Mouse (Mus musculus): ENCODE results near the gene Cbx7. TPM values are rescaled to one million over a fixed set of nuclear protein-coding genes. Genes with fewer than 3 reads are reported as not detected.
"Not testable (repeated sequence)": the region's sequence is repeated elsewhere in the genome, so short reads cannot be mapped to it uniquely, and the experiment has no call there.

The Cbx7 gene
- polyA plus RNA-seq, 1 experiment from 2014 or later: 4.8 TPM

DNA sequence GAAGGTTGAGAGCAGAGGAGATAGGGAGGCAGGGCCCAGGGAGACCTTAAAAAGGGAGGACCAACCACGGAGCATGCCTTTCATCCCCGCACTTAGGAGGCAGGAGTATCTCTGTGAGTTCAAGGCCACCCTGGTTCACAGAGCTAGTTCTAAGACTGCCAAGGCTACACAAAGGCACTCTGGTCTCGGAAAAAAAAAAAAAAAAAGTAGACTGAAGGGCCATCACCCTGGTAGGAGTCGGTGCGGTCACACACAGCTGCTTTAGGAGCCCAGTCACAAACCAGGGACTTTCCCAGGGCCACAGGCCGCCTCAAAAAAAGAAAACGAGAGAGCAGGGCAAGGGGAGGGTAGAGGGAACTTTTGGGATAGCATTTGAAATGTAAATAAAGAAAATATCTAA is 70.2 kb downstream of the Cbx7 start:
- H3K9me3 ChIP-seq (replicated peaks; ENCODE audit: control insufficient read depth, low read length, poor library complexity, severe bottlenecking): no peaks in the 10 kb centered on the region
- H3K27ac ChIP-seq (ENCODE audit: low read length): no peak overlapping the region
- H3K9ac ChIP-seq (ENCODE audit: low read depth, low read length): no peak overlapping the region
- H3K4me3 ChIP-seq (ENCODE audit: low read depth, low read length): no peak overlapping the region
- 70% methylated on average over 7 of the region's 7 CpGs for WGBS
- H3K36me3 ChIP-seq (ENCODE audit: control insufficient read depth, insufficient read depth, low read length): no peaks in the 10 kb centered on the region
- ATAC-seq: no peak
- no peaks in the 10 kb centered on the region for H3K27me3 ChIP-seq (ENCODE audit: control insufficient read depth, insufficient read depth, low read depth, low read length)
- H3K4me2 ChIP-seq (ENCODE audit: low read length): no peak overlapping the region
- no peaks in the 10 kb centered on the region for H3K4me1 ChIP-seq (ENCODE audit: control insufficient read depth, insufficient read depth, low read length)

GRCm38 (mm10) chr15:79899828-79900510 is 71.0 kb downstream of the Cbx7 start:
- Histone ChIP-seq H3K4me2 (ENCODE audit: low read length) (no peak overlapping the region), H3K9ac (ENCODE audit: low read depth, low read length) (no peak overlapping the region), H3K9me3 (replicated peaks; ENCODE audit: control insufficient read depth, low read length, poor library complexity, severe bottlenecking) (no peaks in the 10 kb centered on the region), H3K4me1 (ENCODE audit: control insufficient read depth, insufficient read depth, low read length) (no peaks in the 10 kb centered on the region), H3K4me3 (ENCODE audit: low read depth, low read length) (no peak overlapping the region), H3K36me3 (ENCODE audit: control insufficient read depth, insufficient read depth, low read length) (no peaks in the 10 kb centered on the region), H3K27ac (ENCODE audit: low read length) (no peak overlapping the region), H3K27me3 (ENCODE audit: control insufficient read depth, insufficient read depth, low read depth, low read length) (no peaks in the 10 kb centered on the region)
- ATAC-seq: no peak
- WGBS: 91% methylated on average over 6 of the region's 6 CpGs

DNA sequence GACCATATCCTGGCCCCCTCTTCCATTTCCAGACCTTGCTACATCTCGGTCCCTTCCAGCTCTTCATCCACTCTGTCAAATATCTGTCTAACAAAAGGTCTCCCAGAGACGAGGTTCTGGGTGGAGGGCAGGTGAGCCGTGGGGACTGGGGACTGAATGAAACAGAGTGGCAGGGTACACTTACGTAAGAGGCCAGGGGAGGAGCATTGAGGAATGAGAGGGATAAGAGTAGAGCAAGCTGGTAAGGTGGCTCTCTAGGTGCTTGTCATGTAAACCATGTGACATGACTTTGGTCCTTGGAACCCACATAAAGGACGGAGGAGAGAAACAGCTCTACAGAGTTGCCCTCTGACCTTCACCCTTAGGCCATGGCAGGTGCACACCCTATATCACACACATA is 71.9 kb downstream of the Cbx7 start:
- Histone ChIP-seq H3K4me1 (ENCODE audit: control insufficient read depth, insufficient read depth, low read length) (no peaks in the 10 kb centered on the region), H3K4me2 (ENCODE audit: low read length) (no peak overlapping the region), H3K9me3 (replicated peaks; ENCODE audit: control insufficient read depth, low read length, poor library complexity, severe bottlenecking) (no peaks in the 10 kb centered on the region), H3K9ac (ENCODE audit: low read depth, low read length) (no peak overlapping the region), H3K27ac (ENCODE audit: low read length) (no peak overlapping the region), H3K36me3 (ENCODE audit: control insufficient read depth, insufficient read depth, low read length) (no peaks in the 10 kb centered on the region), H3K4me3 (ENCODE audit: low read depth, low read length) (no peak overlapping the region), H3K27me3 (ENCODE audit: control insufficient read depth, insufficient read depth, low read depth, low read length) (no peaks in the 10 kb centered on the region)
- ATAC-seq: no peak
- 88% methylated on average over 5 of the region's 5 CpGs for WGBS

DNA sequence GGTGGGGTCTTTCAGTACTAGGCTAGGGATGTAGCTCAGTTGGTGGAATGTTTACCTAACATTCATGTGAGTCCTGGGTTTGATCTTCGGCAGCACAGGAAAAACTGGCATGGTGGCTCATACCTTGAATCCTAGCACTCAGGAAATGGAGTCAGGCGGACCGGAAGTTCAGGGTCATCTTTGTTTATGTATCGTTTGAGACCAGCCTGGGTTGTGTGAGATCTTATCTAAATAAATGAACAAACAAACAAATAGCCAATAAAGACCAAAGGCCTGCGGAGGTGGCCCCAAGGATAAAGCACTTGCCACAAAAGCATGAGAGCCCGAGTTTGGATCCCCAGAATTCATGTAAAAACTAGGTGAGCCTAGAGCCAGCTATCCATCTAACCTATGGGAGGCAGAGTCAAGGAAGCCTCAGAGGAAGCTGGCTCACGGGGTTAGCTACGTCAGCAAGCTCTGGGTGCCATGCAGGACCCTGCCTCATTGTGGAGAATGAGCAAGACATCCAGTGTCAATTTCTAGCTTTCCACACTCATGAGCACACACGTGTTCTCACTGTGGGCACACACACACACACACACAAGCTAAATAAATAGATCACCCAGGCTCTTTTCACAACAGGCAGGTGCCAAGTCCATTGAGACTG is 74.7 kb downstream of the Cbx7 start:
- Histone ChIP-seq H3K36me3 (ENCODE audit: control insufficient read depth, insufficient read depth, low read length) (no peaks in the 10 kb centered on the region), H3K9me3 (replicated peaks; ENCODE audit: control insufficient read depth, low read length, poor library complexity, severe bottlenecking) (no peaks in the 10 kb centered on the region), H3K4me1 (ENCODE audit: control insufficient read depth, insufficient read depth, low read length) (peaks cover 6% of the 10 kb centered on the region; the same call in 1 of the 2 replicates), H3K4me3 (ENCODE audit: low read depth, low read length) (no peak overlapping the region), H3K27me3 (ENCODE audit: control insufficient read depth, insufficient read depth, low read depth, low read length) (no peaks in the 10 kb centered on the region), H3K9ac (ENCODE audit: low read depth, low read length) (no peak overlapping the region), H3K4me2 (ENCODE audit: low read length) (no peak overlapping the region), H3K27ac (ENCODE audit: low read length) (no peak overlapping the region)
- WGBS: 85% methylated on average over 9 of the region's 9 CpGs
- no peak for ATAC-seq

DNA sequence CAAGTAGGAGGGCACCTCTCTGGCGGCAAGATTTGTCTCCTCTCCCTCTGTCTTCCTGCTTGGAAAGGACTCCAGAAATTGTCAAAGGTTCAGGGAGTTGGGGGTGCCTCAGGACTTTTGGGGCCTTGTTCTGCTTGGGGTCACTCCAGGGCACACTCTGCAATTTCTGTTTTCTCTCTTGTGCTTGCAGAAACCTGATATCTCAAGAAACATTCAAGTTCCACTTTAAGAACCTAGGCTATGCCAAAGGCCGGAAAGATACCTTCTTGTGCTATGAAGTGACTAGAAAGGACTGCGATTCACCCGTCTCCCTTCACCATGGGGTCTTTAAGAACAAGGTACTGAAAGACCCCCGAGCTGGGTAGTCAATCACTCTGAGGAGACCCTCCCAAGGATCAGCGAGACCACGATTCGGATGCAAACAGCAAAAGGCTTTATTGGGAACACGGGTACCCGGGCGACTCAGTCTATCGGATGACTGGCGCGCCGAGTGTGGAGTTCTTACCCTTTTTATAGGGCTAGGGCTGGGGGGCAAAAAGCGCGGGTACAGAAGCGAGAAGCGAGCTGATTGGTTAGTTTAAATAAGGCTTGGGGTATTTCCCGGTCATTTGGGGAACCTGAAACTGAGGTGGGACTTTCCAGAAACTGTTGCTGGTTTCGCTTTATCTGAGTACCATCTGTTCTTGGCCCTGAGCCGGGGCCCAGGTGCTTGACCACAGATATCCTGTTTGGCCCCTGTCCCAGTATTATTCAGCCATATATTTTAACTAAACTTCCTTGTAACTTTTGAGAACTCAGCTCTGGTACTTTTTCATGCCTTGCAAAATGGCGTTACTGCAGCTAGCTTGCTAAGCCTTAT is 75.5 kb downstream of the Cbx7 start:
- H3K4me1 ChIP-seq (ENCODE audit: control insufficient read depth, insufficient read depth, low read length); H3K9me3 ChIP-seq (replicated peaks; ENCODE audit: control insufficient read depth, low read length, poor library complexity, severe bottlenecking); H3K27me3 ChIP-seq (ENCODE audit: control insufficient read depth, insufficient read depth, low read depth, low read length); H3K4me2 ChIP-seq (ENCODE audit: low read length); H3K36me3 ChIP-seq (ENCODE audit: control insufficient read depth, insufficient read depth, low read length); H3K27ac ChIP-seq (ENCODE audit: low read length); H3K4me3 ChIP-seq (ENCODE audit: low read depth, low read length); ATAC-seq; H3K9ac ChIP-seq (ENCODE audit: low read depth, low read length): not testable (repeated sequence)
- 89% methylated on average over 10 of the region's 23 CpGs for WGBS

DNA sequence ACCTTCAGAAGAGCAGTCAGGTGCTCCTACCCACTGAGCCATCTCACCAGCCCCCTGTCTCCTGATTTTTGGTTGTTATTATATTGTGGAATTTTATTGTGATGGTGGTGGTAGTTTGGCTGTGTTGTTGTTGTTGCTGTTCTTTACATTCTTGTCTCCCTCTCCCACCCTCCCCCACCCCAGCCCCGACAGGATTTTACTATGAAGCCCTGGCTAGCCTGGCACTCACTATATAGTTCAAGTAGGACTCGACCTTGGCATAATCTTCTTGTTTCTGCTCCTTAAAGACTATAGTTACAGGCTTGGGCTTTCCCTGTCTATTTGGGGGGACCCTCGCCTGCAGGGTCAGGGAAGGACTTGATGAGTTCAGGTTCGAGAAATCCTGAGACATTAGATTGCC is 76.6 kb downstream of the Cbx7 start:
- ATAC-seq: no peak
- 79% methylated on average over 4 of the region's 4 CpGs for whole genome bisulfite sequencing

DNA sequence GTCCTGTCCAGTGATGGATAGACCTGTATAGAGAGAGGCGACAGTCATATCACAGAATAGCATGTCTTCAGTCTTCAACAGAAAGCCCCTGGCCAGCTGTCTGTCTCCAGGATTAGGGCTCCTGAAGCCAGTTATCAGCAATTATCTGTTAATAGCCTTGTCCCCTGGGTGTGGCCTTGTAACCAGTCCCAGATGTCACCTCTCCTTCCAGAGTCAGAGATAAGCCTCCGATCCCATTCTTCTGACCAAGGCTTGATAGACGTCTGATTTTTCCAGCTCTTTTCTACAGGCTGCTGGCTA is 77.1 kb downstream of the Cbx7 start:
- H3K4me3 ChIP-seq (ENCODE audit: low read depth, low read length): no peak overlapping the region
- ATAC-seq: no peak
- no peak overlapping the region for H3K27ac ChIP-seq (ENCODE audit: low read length)
- H3K27me3 ChIP-seq (ENCODE audit: control insufficient read depth, insufficient read depth, low read depth, low read length): no peaks in the 10 kb centered on the region
- 81% methylated on average over 3 of the region's 3 CpGs for WGBS
- H3K9me3 ChIP-seq (replicated peaks; ENCODE audit: control insufficient read depth, low read length, poor library complexity, severe bottlenecking): no peaks in the 10 kb centered on the region
- H3K4me2 ChIP-seq (ENCODE audit: low read length): no peak overlapping the region
- no peaks in the 10 kb centered on the region for H3K36me3 ChIP-seq (ENCODE audit: control insufficient read depth, insufficient read depth, low read length)
- peaks cover 6% of the 10 kb centered on the region; the same call in 1 of the 2 replicates for H3K4me1 ChIP-seq (ENCODE audit: control insufficient read depth, insufficient read depth, low read length)
- no peak overlapping the region for H3K9ac ChIP-seq (ENCODE audit: low read depth, low read length)

More for the DNA sequence above, 76.6 kb downstream of the Cbx7 start:
- Histone ChIP-seq H3K36me3 (ENCODE audit: control insufficient read depth, insufficient read depth, low read length) (no peaks in the 10 kb centered on the region), H3K9ac (ENCODE audit: low read depth, low read length) (no peak overlapping the region), H3K4me2 (ENCODE audit: low read length) (no peak overlapping the region), H3K4me1 (ENCODE audit: control insufficient read depth, insufficient read depth, low read length) (peaks cover 6% of the 10 kb centered on the region; the same call in 1 of the 2 replicates), H3K27me3 (ENCODE audit: control insufficient read depth, insufficient read depth, low read depth, low read length) (no peaks in the 10 kb centered on the region), H3K4me3 (ENCODE audit: low read depth, low read length) (no peak overlapping the region), H3K27ac (ENCODE audit: low read length) (no peak overlapping the region), H3K9me3 (replicated peaks; ENCODE audit: control insufficient read depth, low read length, poor library complexity, severe bottlenecking) (no peaks in the 10 kb centered on the region)

DNA sequence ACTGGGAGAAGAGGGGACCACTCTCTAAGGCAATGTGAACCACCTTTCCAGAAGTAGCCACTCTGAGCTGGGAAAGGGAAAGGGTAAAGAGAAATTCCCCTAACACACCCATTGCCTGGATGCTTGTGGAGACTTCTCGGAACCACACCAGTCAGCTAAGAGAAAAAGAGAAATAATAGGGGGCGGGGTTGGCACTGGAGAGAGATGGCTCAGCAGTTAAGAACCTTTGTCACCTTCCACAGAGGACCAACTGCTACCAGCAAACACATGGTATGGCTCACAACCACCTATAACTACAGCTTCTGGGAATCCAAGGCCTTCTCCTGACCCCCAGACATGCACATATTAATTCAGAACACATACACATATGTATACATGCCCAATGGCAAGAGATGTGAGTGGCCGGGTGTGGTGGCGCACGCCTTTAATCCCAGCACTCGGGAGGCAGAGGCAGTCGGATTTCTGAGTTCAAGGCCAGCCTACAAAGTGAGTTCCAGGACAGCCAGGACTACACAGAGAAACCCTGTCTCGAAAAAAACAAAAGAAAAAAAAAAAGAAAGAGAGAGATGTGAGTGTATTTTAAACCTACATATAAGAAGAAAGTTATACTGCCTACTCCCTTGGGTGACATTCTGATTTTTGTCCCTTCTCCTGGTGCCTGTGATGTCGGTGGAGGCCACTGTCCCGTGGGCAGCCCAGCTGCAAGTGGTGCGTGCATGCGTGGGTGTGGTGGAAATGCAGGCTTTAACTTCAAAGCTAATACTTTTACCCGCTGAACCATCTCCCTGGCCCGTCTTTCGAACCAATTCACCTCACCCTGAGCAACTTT is 77.7 kb downstream of the Cbx7 start:
- 82% methylated on average over 15 of the region's 15 CpGs for WGBS
- Histone ChIP-seq H3K4me3 (ENCODE audit: low read depth, low read length) (no peak overlapping the region), H3K9me3 (replicated peaks; ENCODE audit: control insufficient read depth, low read length, poor library complexity, severe bottlenecking) (no peaks in the 10 kb centered on the region), H3K4me2 (ENCODE audit: low read length) (no peak overlapping the region), H3K9ac (ENCODE audit: low read depth, low read length) (no peak overlapping the region), H3K27me3 (ENCODE audit: control insufficient read depth, insufficient read depth, low read depth, low read length) (no peaks in the 10 kb centered on the region), H3K27ac (ENCODE audit: low read length) (no peak overlapping the region), H3K4me1 (ENCODE audit: control insufficient read depth, insufficient read depth, low read length) (peaks cover 6% of the 10 kb centered on the region; the same call in 1 of the 2 replicates), H3K36me3 (ENCODE audit: control insufficient read depth, insufficient read depth, low read length) (no peaks in the 10 kb centered on the region)
- ATAC-seq: no peak

All from midbrain, embryonic 16.5 days (tissue).